Mouse (Mus musculus) embryonic facial prominence, embryonic 13.5 days (tissue): ENCODE data around the gene Gm8797. TPM values are rescaled to one million over a fixed set of nuclear protein-coding genes. Genes with fewer than 3 reads are reported as not detected.
"Not testable (repeated sequence)": the region's sequence is repeated elsewhere in the genome, so short reads cannot be mapped to it uniquely, and the experiment has no call there.

ENCODE experiments used
- ATAC-seq: fragments of 200-750 bp; cut with Nextera tagmentation; 2 replicates; pipeline ENCODE4 v1.8.0; 2017; ENCODE audit warnings: low read depth; ENCODE audit not compliant: insufficient number of reproducible peaks, insufficient read depth, low FRiP score, low TSS enrichment
- H3K27ac ChIP-seq: fragments of 300-500 bp; sonication (generic); 2 replicates; pipeline ENCODE4 v1.5.1; 2015; ENCODE audit warnings: moderate library complexity, mild to moderate bottlenecking, inconsistent platforms
- H3K27me3 ChIP-seq: fragments of 300-500 bp; sonication (generic); 2 replicates; pipeline ENCODE4 v1.6.1; 2015; ENCODE audit warnings: mild to moderate bottlenecking, inconsistent platforms
- H3K36me3 ChIP-seq: fragments of 300-500 bp; sonication (generic); 2 replicates; pipeline ENCODE4 v1.6.1; 2015; ENCODE audit warnings: mild to moderate bottlenecking, inconsistent platforms
- H3K4me1 ChIP-seq: fragments of 300-500 bp; sonication (generic); 2 replicates; pipeline ENCODE4 v1.6.1; 2015; ENCODE audit warnings: inconsistent platforms
- H3K4me2 ChIP-seq: fragments of 300-500 bp; sonication (generic); 2 replicates; pipeline ENCODE4 v1.6.1; 2015; ENCODE audit warnings: moderate library complexity, mild to moderate bottlenecking, inconsistent platforms
- H3K4me3 ChIP-seq: fragments of 300-500 bp; sonication (generic); 2 replicates; pipeline ENCODE4 v1.5.1; 2015; ENCODE audit warnings: mild to moderate bottlenecking, inconsistent platforms
- H3K9ac ChIP-seq: fragments of 300-500 bp; sonication (generic); 2 replicates; pipeline ENCODE4 v1.6.1; 2015; ENCODE audit warnings: mild to moderate bottlenecking, inconsistent platforms
- H3K9me3 ChIP-seq: fragments of 300-500 bp; sonication (generic); 2 replicates; pipeline ENCODE4 v1.6.1; 2016; ENCODE audit warnings: inconsistent platforms
- WGBS: fragments of 180-500 bp; shearing (Covaris S2); methylation state at CpG from one replicate; pipeline ENCODE4 v1.1.7; 2015; ENCODE audit warnings: mixed read lengths; 5-methylcytosine and 5-hydroxymethylcytosine counted together
- polyA plus RNA-seq: library from polyadenylated mRNA; unstranded; fragments of >200 nt; fragmentation: Nextera tagmentation; extraction: Ambion mirVana; gene quantifications from 2 replicates; pipeline ENCODE4 v1.2.1, GENCODE M21; 2015

The Gm8797 gene
- polyA plus RNA-seq, result 14.2 and 28.2 TPM in 2 replicates

- not testable (repeated sequence) for H3K4me2 ChIP-seq, H3K27ac ChIP-seq, H3K27me3 ChIP-seq, ATAC-seq, H3K9me3 ChIP-seq, H3K4me1 ChIP-seq, H3K4me3 ChIP-seq, H3K9ac ChIP-seq, H3K36me3 ChIP-seq
- WGBS, result 94% methylated on average over 9 of the region's 9 CpGs
Observed at GRCm38 (mm10) chr3:5750506-5750905, at the start of gene Gm8797. TSS of gene Gm8797 (plus strand) at chr3:5750806.

GRCm38 (mm10) chr3:5714481-5714880 lies 36.1 kb upstream of the Gm8797 start:
- Histone ChIP-seq H3K4me1 (no peaks in the 10 kb centered on the region), H3K9ac (no peak overlapping the region), H3K27ac (no peak overlapping the region), H3K4me2 (no peak overlapping the region), H3K36me3 (no peaks in the 10 kb centered on the region), H3K27me3 (no peaks in the 10 kb centered on the region), H3K9me3 (no peaks in the 10 kb centered on the region), H3K4me3 (no peak overlapping the region)
- ATAC-seq, result no peak

GRCm38 (mm10) chr3:5732931-5733330 lies 17.7 kb upstream of the Gm8797 start:
- H3K4me2 ChIP-seq, result no peak overlapping the region
- no peak overlapping the region for H3K4me3 ChIP-seq
- ATAC-seq, result no peak
- H3K9me3 ChIP-seq, result no peaks in the 10 kb centered on the region
- H3K27me3 ChIP-seq, result no peaks in the 10 kb centered on the region
- H3K27ac ChIP-seq, result no peak overlapping the region
- H3K36me3 ChIP-seq, result no peaks in the 10 kb centered on the region
- H3K9ac ChIP-seq, result no peak overlapping the region
- H3K4me1 ChIP-seq, result no peaks in the 10 kb centered on the region

- Histone ChIP-seq H3K36me3 (no peaks in the 10 kb centered on the region), H3K9me3 (no peaks in the 10 kb centered on the region), H3K4me2 (no peak overlapping the region), H3K4me3 (no peak overlapping the region), H3K27ac (no peak overlapping the region), H3K9ac (no peak overlapping the region), H3K4me1 (0 out of 2 replicates have a peak, but pooled peaks cover 4% of the 10 kb centered on the region), H3K27me3 (no peaks in the 10 kb centered on the region)
- 44% methylated on average over 3 of the region's 3 CpGs for WGBS
- 0 out of 2 replicates have a peak, but pooled peaks have one; percentile 43 for ATAC-seq
Observed at GRCm38 (mm10) chr3:5754763-5755478, 4.3 kb downstream of the Gm8797 start.

GRCm38 (mm10) chr3:5766256-5766655 lies 15.7 kb downstream of the Gm8797 start:
- WGBS, result 80% methylated on average over 3 of the region's 3 CpGs
- H3K9ac ChIP-seq, result no peak overlapping the region
- no peaks in the 10 kb centered on the region for H3K9me3 ChIP-seq
- H3K4me1 ChIP-seq, result no peaks in the 10 kb centered on the region
- H3K27ac ChIP-seq, result no peak overlapping the region
- no peak overlapping the region for H3K4me2 ChIP-seq
- ATAC-seq, result no peak
- H3K36me3 ChIP-seq, result no peaks in the 10 kb centered on the region
- H3K4me3 ChIP-seq, result no peak overlapping the region
- no peaks in the 10 kb centered on the region for H3K27me3 ChIP-seq

GRCm38 (mm10) chr3:5776894-5777293 lies 26.3 kb downstream of the Gm8797 start:
- no peaks in the 10 kb centered on the region for H3K4me1 ChIP-seq
- no peaks in the 10 kb centered on the region for H3K27me3 ChIP-seq
- H3K36me3 ChIP-seq, result no peaks in the 10 kb centered on the region
- H3K4me3 ChIP-seq, result no peak overlapping the region
- WGBS, result 86% methylated on average over 2 of the region's 2 CpGs
- H3K9ac ChIP-seq, result no peak overlapping the region
- no peak overlapping the region for H3K4me2 ChIP-seq
- no peaks in the 10 kb centered on the region for H3K9me3 ChIP-seq
- no peak overlapping the region for H3K27ac ChIP-seq
- ATAC-seq, result no peak
